ENCODE assay signal across 8 mouse cellular contexts in the genomic region with DNA sequence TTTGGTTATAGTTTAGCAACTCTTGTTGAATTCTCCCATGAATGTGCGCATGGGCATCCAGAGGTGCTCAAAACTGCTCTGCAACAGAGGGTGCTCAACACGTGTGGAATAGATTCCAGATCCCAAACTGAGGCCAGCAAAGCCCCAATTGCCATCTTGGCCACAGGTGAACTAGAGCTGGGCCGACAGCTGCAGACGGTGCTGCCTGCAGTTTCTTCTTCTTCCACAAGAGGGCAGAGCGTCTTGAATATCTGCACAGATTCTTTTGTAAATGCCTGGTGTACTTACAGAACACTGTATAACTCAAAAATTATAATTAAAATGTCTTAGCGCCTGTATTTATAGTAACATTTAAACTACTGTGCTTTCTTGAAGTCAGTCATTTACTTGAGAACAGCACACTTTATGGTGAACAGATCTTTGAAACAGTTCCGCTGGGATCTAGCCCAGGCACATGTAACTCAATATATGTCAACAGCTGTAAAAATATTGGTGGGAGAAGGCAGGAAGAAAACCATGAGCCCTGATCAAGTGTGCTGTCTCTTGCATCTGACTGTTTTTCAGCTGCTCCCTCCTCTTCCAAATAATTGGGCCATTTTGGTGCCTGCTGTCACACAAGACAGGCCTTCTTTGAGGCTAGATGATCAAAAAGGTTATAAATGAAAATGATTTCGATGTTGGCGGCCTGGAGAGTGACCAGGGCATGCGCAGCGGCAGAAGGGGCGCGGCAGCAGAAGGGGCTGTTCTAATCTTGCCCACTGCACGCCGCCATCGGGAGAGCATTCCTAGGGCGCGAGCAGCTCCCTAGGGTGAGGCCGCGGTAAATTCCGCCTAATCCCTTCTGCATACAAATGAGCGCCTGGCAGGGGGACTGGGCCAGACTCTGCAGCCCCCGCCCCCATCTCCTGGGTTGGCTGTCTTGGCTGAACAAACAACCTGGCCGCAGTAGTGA.
A peak's percentile ranks its signal among the peaks of the same experiment; 100 is the strongest.
DNase-seq lines count a peak whose midpoint lies in the region; ATAC-seq and TF ChIP-seq lines count a peak whose summit lies in the region.

No protein-coding gene starts in this region.

- TF ChIP-seq CTCF in gastrocnemius, adult 2 months (IDR thresholded peaks at IDR 0.05), result no peak; the same call in none of the 2 replicates
- peak; percentile 73; the same call in 1 of the 2 replicates for TF ChIP-seq CTCF in small intestine, adult 2 months (IDR thresholded peaks at IDR 0.05; ENCODE audit: extremely low read depth, insufficient read length, insufficient replicate concordance, low read depth, low read length)

- peak; percentile 83 for DNase-seq in adipocyte (ENCODE audit: low spot score)
- peak; percentile 84 to 90 for DNase-seq in cerebellum, postnatal 36 days
- DNase-seq in gastrocnemius, adult 2 months, result peak; percentile 82
- DNase-seq in induced T-regulatory cell, adult 2 months (ENCODE audit: low read depth), result peak; percentile 61
- DNase-seq in left cerebral cortex, adult 8-10 months (ENCODE audit: low spot score in 2 of 2), result peak; percentile 40 to 68
- DNase-seq in midbrain, embryonic 10.5 days (ENCODE audit: low spot score), result peak; percentile 74

- no peak for ATAC-seq in inflammation-experienced regulatory T-cells, adult 6 months

- H3K27ac ChIP-seq in gastrocnemius, adult 2 months, result peak overlapping the region; percentile 61
- H3K27ac ChIP-seq in midbrain, embryonic 10.5 days (replicated peaks), result peak overlapping the region; percentile 81
- H3K27ac ChIP-seq in small intestine, adult 2 months (ENCODE audit: insufficient read depth, low read depth, low read length), result no peak overlapping the region

- peak overlapping the region; percentile 43 for H3K4me3 ChIP-seq in gastrocnemius, adult 2 months
- peak overlapping the region; percentile 45 for H3K4me3 ChIP-seq in midbrain, embryonic 10.5 days
- H3K4me3 ChIP-seq in small intestine, adult 2 months (ENCODE audit: low read depth, low read length), result no peak overlapping the region

- TF ChIP-seq POLR2A in small intestine, adult 2 months (IDR thresholded peaks at IDR 0.05; ENCODE audit: low read depth, low read length), result no peak

- no peaks in the 10 kb centered on the region for H3K27me3 ChIP-seq in midbrain, embryonic 10.5 days (ENCODE audit: low read depth, poor library complexity, severe bottlenecking)
- H3K27me3 ChIP-seq in small intestine, adult 2 months (ENCODE audit: control insufficient read depth, insufficient read depth, low read length), result no peaks in the 10 kb centered on the region

- intact Hi-C loops in gastrocnemius, adult 2 months (cut with DNase I), result loop anchor here (1.0 to 10.0 kb wide), 3 partner anchors 36 to 309 kb away; no protein-coding TSS in a partner anchor

- H3K36me3 ChIP-seq in midbrain, embryonic 10.5 days, result peaks cover 3% of the 10 kb centered on the region; the same call in 1 of the 2 replicates
- H3K36me3 ChIP-seq in small intestine, adult 2 months (ENCODE audit: control insufficient read depth, insufficient read depth, low read length), result no peaks in the 10 kb centered on the region

- H3K4me1 ChIP-seq in midbrain, embryonic 10.5 days, result peaks cover 82% of the 10 kb centered on the region
- H3K4me1 ChIP-seq in small intestine, adult 2 months (ENCODE audit: control insufficient read depth, insufficient read depth, insufficient read length, low read length), result no peaks in the 10 kb centered on the region

- 8% methylated on average over 24 of the region's 24 CpGs for WGBS in midbrain, embryonic 10.5 days
- WGBS in small intestine, adult 2 months, result 30% methylated on average over 24 of the region's 24 CpGs

- no peaks in the 10 kb centered on the region for H3K9me3 ChIP-seq in midbrain, embryonic 10.5 days (replicated peaks)
